Mouse (Mus musculus): ENCODE data around the gene Dtnbp1. TPM values are rescaled to one million over a fixed set of nuclear protein-coding genes. Genes with fewer than 3 reads are reported as not detected.

Dtnbp1 gene
- polyA plus RNA-seq, 1 experiment from 2014 or later: 84.2 TPM

DNA sequence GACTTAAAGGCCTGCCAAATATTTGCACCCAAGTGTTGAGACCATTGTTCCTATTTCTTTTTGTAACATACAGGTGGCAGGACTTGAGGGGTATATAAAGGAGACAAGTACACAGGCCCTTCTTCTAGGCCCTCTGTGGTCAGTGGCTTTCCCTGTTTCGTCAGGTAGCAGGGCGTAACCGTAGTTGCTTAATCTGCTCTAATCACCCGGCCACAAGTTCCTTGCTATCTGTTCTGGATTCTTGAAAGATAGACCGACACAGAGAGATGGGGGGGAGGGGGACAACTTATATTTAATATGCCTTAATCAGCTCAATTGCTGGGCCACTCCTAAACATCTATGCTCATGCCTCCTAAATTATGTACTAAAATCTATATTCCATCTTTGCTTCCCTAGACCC is 86.6 kb downstream of the Dtnbp1 start:
- 85% methylated on average over 5 of the region's 5 CpGs for WGBS
- Histone ChIP-seq H3K27ac (no peak overlapping the region), H3K36me3 (peaks cover 99% of the 10 kb centered on the region), H3K9ac (no peak overlapping the region), H3K27me3 (no peaks in the 10 kb centered on the region), H3K4me2 (replicated peaks) (no peak overlapping the region), H3K9me3 (no peaks in the 10 kb centered on the region), H3K4me1 (no peaks in the 10 kb centered on the region), H3K4me3 (no peak overlapping the region)
- no peak for ATAC-seq (ENCODE audit: insufficient number of reproducible peaks, insufficient read depth, low FRiP score, low TSS enrichment)

GRCm38 (mm10) chr13:44913560-44913959 is 88.4 kb downstream of the Dtnbp1 start:
- H3K9ac ChIP-seq: no peak overlapping the region

GRCm38 (mm10) chr13:44912851-44913250 is 89.1 kb downstream of the Dtnbp1 start:
- no peak overlapping the region for H3K27ac ChIP-seq
- 0 out of 2 replicates have a peak, but pooled peaks cover 7% of the 10 kb centered on the region for H3K4me1 ChIP-seq
- peaks cover 91% of the 10 kb centered on the region for H3K36me3 ChIP-seq
- no peak overlapping the region for H3K4me3 ChIP-seq
- no peak for ATAC-seq (ENCODE audit: insufficient number of reproducible peaks, insufficient read depth, low FRiP score, low TSS enrichment)
- H3K4me2 ChIP-seq (replicated peaks): no peak overlapping the region
- no peak overlapping the region for H3K9ac ChIP-seq
- H3K9me3 ChIP-seq: no peaks in the 10 kb centered on the region
- 89% methylated on average over 2 of the region's 2 CpGs for WGBS
- no peaks in the 10 kb centered on the region for H3K27me3 ChIP-seq

More at GRCm38 (mm10) chr13:44913560-44913959, 88.4 kb downstream of the Dtnbp1 start:
- Histone ChIP-seq H3K4me1 (0 out of 2 replicates have a peak, but pooled peaks cover 7% of the 10 kb centered on the region), H3K4me3 (no peak overlapping the region), H3K27me3 (no peaks in the 10 kb centered on the region), H3K27ac (no peak overlapping the region), H3K36me3 (peaks cover 93% of the 10 kb centered on the region), H3K4me2 (replicated peaks) (no peak overlapping the region), H3K9me3 (no peaks in the 10 kb centered on the region)
- 65% methylated on average over 7 of the region's 7 CpGs for WGBS
- no peak for ATAC-seq (ENCODE audit: insufficient number of reproducible peaks, insufficient read depth, low FRiP score, low TSS enrichment)

DNA sequence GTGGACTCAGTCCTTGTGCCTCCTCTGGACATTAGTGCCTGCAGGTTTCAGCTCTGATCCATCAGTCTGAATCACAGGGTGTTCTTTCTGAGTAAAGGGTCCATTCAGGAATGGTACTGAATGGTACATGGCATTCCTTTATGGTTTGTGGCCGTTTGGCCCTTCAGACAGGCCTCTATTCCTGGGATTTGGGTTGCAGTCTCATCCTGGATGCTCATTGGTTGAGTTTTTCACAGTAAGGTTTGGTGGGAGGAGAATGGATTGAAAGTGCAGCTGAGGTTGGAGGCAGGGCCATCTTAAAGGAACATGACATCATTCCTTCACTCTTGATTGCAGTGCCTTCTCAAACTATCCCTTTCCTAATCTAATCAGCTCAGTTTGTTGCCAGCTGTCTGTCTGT is 93.2 kb downstream of the Dtnbp1 start:
- peak overlapping the region; percentile 36; the same call in 1 of the 2 replicates for H3K27ac ChIP-seq
- no peaks in the 10 kb centered on the region for H3K27me3 ChIP-seq
- H3K4me2 ChIP-seq (replicated peaks): no peak overlapping the region
- no peaks in the 10 kb centered on the region for H3K9me3 ChIP-seq
- no peak for ATAC-seq (ENCODE audit: insufficient number of reproducible peaks, insufficient read depth, low FRiP score, low TSS enrichment)
- H3K36me3 ChIP-seq: peaks cover 84% of the 10 kb centered on the region
- 10% methylated on average over 1 of the region's 1 CpGs for WGBS
- H3K4me3 ChIP-seq: no peak overlapping the region
- H3K4me1 ChIP-seq: peaks cover 18% of the 10 kb centered on the region; the same call in 1 of the 2 replicates
- H3K9ac ChIP-seq: no peak overlapping the region

DNA sequence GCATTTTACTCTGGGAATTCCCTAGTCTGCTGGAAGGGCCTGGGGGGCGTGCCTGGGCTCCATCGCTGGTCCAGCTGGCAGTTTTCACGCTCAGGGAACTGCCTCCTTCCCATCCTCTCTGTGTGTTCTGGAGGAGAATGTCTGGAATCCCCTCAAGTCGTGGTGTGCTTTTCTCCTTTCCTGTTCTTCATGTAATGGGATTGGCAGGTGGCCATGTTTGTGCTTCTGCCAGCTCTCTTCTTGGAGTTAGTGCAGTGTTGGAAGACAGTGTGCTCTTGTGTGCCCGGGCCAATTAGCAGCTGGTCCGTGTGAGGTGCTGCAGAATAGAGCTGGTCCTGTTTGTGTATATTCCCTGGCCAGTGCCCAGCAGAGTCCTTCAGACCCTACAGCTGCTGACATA is 94.2 kb downstream of the Dtnbp1 start:
- Histone ChIP-seq H3K36me3 (peaks cover 82% of the 10 kb centered on the region), H3K4me1 (peaks cover 18% of the 10 kb centered on the region; the same call in 1 of the 2 replicates), H3K4me3 (no peak overlapping the region), H3K27me3 (no peaks in the 10 kb centered on the region), H3K9me3 (no peaks in the 10 kb centered on the region), H3K9ac (no peak overlapping the region), H3K4me2 (replicated peaks) (no peak overlapping the region), H3K27ac (peak overlapping the region; percentile 51)
- WGBS: 43% methylated on average over 6 of the region's 6 CpGs
- ATAC-seq (ENCODE audit: insufficient number of reproducible peaks, insufficient read depth, low FRiP score, low TSS enrichment): peak; percentile 41; the same call in 1 of the 2 replicates

DNA sequence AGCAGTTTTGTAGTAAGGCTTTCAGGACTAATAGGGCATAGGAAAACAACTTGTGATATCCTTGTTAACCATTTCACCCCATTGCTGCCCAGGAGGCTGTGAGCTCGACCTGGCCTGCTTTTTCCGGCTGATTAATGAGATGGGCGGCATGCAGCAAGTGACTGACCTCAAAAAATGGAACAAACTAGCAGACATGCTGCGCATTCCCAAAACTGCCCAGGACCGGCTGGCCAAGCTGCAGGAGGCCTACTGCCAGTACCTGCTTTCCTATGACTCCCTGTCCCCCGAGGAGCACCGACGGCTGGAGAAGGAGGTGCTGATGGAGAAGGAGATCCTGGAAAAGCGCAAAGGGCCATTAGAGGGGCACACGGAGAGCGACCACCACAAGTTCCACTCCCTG is 95.8 kb downstream of the Dtnbp1 start:
- peaks cover 74% of the 10 kb centered on the region for H3K36me3 ChIP-seq
- H3K9me3 ChIP-seq: no peaks in the 10 kb centered on the region
- H3K27ac ChIP-seq: no peak overlapping the region
- no peak overlapping the region for H3K9ac ChIP-seq
- H3K4me3 ChIP-seq: no peak overlapping the region
- H3K27me3 ChIP-seq: no peaks in the 10 kb centered on the region
- peaks cover 18% of the 10 kb centered on the region; the same call in 1 of the 2 replicates for H3K4me1 ChIP-seq
- H3K4me2 ChIP-seq (replicated peaks): no peak overlapping the region
- no peak for ATAC-seq (ENCODE audit: insufficient number of reproducible peaks, insufficient read depth, low FRiP score, low TSS enrichment)
- WGBS: 92% methylated on average over 11 of the region's 11 CpGs

- H3K27me3 ChIP-seq: no peaks in the 10 kb centered on the region
- no peaks in the 10 kb centered on the region for H3K9me3 ChIP-seq
- no peak overlapping the region for H3K4me3 ChIP-seq
- WGBS: 61% methylated on average over 1 of the region's 1 CpGs
- no peak overlapping the region for H3K9ac ChIP-seq
- H3K4me1 ChIP-seq: peaks cover 18% of the 10 kb centered on the region; the same call in 1 of the 2 replicates
- no peak overlapping the region for H3K4me2 ChIP-seq (replicated peaks)
- ATAC-seq (ENCODE audit: insufficient number of reproducible peaks, insufficient read depth, low FRiP score, low TSS enrichment): no peak
- peaks cover 57% of the 10 kb centered on the region for H3K36me3 ChIP-seq
- no peak overlapping the region for H3K27ac ChIP-seq
These were observed 97.7 kb downstream of the Dtnbp1 start for GRCm38 (mm10) chr13:44904271-44904670.

DNA sequence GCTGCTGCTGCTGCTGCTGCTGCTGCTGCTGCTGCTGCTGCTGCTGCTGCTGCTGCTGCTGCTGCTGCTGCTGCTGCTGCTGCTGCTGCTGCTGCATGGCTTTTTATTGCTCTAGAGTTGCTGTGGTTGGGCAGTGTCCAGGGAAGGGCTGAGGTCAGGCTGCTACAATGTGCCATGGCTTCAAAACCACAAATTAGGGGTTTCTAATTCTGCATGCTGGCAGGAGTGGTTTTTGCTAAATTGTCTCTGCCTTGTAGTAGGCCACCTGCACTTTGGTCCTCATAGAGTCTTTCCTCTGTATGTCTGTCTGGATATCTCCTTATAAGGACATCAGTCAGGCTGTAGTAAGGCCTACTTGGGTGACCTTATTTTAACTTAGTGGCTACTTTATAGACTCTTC is 98.5 kb downstream of the Dtnbp1 start:
- ATAC-seq (ENCODE audit: insufficient number of reproducible peaks, insufficient read depth, low FRiP score, low TSS enrichment): no peak
- Histone ChIP-seq H3K4me2 (replicated peaks) (no peak overlapping the region), H3K27me3 (no peaks in the 10 kb centered on the region), H3K9me3 (no peaks in the 10 kb centered on the region), H3K9ac (no peak overlapping the region), H3K36me3 (peaks cover 61% of the 10 kb centered on the region), H3K4me3 (no peak overlapping the region), H3K27ac (no peak overlapping the region), H3K4me1 (peaks cover 11% of the 10 kb centered on the region; the same call in 1 of the 2 replicates)

GRCm38 (mm10) chr13:44902299-44902698 is 99.6 kb downstream of the Dtnbp1 start:
- Histone ChIP-seq H3K9ac (no peak overlapping the region), H3K27me3 (no peaks in the 10 kb centered on the region), H3K4me2 (replicated peaks) (no peak overlapping the region), H3K9me3 (no peaks in the 10 kb centered on the region), H3K27ac (no peak overlapping the region), H3K4me3 (no peak overlapping the region), H3K4me1 (peaks cover 8% of the 10 kb centered on the region; the same call in 1 of the 2 replicates), H3K36me3 (peaks cover 59% of the 10 kb centered on the region)
- 93% methylated on average over 6 of the region's 6 CpGs for WGBS
- no peak for ATAC-seq (ENCODE audit: insufficient number of reproducible peaks, insufficient read depth, low FRiP score, low TSS enrichment)

DNA sequence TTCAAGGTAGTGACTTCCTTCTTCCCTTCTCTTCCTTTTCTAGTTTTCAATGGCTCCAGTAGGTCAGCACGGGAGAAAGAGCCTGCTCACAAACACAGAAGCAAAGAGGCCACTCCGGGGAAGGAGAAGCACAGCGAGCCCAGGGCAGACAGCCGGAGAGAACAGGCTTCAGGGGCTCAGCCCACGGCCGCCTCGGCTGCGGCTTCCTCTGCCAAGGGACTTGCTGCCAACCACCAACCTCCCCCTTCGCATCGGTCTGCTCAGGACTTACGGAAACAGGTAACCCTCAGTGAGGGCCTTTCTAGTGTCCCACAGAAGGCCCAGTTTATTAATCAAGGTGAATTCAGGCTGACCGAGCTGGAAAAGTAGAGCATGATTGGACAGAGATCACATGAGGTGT is 105.7 kb downstream of the Dtnbp1 start:
- Histone ChIP-seq H3K9ac (no peak overlapping the region), H3K4me2 (replicated peaks) (no peak overlapping the region), H3K9me3 (no peaks in the 10 kb centered on the region), H3K36me3 (peaks cover 26% of the 10 kb centered on the region), H3K27me3 (no peaks in the 10 kb centered on the region), H3K4me3 (no peak overlapping the region), H3K27ac (no peak overlapping the region), H3K4me1 (no peaks in the 10 kb centered on the region)
- ATAC-seq (ENCODE audit: insufficient number of reproducible peaks, insufficient read depth, low FRiP score, low TSS enrichment): no peak
- 94% methylated on average over 12 of the region's 12 CpGs for WGBS

DNA sequence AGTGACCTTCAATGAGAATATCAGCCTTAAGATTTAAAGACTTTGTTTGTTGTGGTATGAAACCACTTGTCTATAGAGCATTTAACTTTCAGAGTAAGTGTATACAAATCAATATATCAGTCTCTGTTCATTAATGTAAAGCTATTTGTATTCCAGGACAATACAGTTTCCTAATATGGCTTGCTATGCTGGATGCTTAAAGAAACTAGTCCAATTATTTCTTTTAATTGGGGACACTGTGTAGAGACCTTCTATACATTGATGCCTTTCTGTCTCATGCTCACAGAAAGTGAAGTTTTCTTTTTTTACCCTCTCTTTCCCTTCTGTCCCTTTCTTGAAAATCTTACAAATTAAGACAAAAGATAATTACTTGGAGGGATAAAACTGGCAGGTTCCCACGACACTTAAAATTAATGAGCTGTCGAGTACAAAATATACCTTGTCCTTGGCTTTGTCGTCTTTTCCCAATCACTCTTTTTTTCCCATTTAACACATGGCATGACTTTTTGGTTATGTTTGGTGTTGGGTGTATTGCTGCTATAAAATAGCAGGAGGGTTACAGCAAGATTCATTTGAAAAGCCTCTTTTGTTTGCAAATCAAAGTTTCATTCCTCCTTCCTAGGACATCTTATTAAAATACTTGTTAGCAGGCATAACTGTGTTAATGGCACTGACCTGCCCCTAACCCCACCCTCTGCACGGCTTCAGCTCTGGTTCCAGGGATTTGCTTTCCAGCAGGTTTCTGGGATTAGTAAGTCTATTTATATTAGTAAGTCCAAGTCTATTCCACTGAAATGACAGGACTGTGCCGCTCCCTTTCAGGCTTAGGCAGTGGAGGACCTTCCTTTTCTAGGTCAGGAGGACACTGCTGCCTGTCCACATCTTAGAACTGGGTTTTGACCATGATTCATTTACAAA is 109.9 kb downstream of the Dtnbp1 start:
- H3K4me1 ChIP-seq: no peaks in the 10 kb centered on the region
- no peak overlapping the region for H3K4me2 ChIP-seq (replicated peaks)
- ATAC-seq (ENCODE audit: insufficient number of reproducible peaks, insufficient read depth, low FRiP score, low TSS enrichment): no peak
- H3K27ac ChIP-seq: no peak overlapping the region
- H3K27me3 ChIP-seq: no peaks in the 10 kb centered on the region
- no peak overlapping the region for H3K9ac ChIP-seq
- peaks cover 12% of the 10 kb centered on the region for H3K36me3 ChIP-seq
- no peak overlapping the region for H3K4me3 ChIP-seq
- 73% methylated on average over 5 of the region's 5 CpGs for WGBS
- H3K9me3 ChIP-seq: no peaks in the 10 kb centered on the region

DNA sequence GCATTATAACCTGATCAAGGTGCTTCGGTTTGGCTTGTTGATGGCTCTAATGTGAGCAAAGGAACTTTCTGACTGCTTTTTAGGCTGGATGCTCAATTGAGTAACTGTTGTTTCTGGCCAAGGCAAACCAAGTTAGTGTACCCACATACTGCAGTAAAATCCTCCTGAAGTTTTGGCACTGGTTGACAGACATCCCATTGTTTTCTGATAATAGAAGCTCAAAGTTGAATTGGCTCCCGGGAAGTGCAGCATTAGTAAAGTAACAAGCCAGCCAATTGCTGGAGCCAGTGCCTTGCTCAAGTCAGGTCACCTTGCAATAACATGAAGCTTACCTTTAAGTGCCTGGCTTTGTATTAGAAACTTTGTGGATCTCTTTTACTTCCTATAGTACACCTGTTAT is 111.3 kb downstream of the Dtnbp1 start:
- no peak overlapping the region for H3K4me3 ChIP-seq
- no peak overlapping the region for H3K4me2 ChIP-seq (replicated peaks)
- H3K27ac ChIP-seq: no peak overlapping the region
- H3K27me3 ChIP-seq: no peaks in the 10 kb centered on the region
- H3K36me3 ChIP-seq: peaks cover 2% of the 10 kb centered on the region; the same call in 1 of the 2 replicates
- H3K9ac ChIP-seq: no peak overlapping the region
- WGBS: 66% methylated on average over 2 of the region's 2 CpGs
- no peaks in the 10 kb centered on the region for H3K4me1 ChIP-seq
- no peaks in the 10 kb centered on the region for H3K9me3 ChIP-seq
- ATAC-seq (ENCODE audit: insufficient number of reproducible peaks, insufficient read depth, low FRiP score, low TSS enrichment): no peak
